Mouse (Mus musculus) urinary bladder, postnatal 10 days (tissue): ENCODE data around the gene Slc25a45.

Experiments used
- DNase-seq: peaks from one replicate; pipeline ENCODE4 v3.0.0; 2022; ENCODE audit warnings: low spot score

Slc25a45 gene

DNA sequence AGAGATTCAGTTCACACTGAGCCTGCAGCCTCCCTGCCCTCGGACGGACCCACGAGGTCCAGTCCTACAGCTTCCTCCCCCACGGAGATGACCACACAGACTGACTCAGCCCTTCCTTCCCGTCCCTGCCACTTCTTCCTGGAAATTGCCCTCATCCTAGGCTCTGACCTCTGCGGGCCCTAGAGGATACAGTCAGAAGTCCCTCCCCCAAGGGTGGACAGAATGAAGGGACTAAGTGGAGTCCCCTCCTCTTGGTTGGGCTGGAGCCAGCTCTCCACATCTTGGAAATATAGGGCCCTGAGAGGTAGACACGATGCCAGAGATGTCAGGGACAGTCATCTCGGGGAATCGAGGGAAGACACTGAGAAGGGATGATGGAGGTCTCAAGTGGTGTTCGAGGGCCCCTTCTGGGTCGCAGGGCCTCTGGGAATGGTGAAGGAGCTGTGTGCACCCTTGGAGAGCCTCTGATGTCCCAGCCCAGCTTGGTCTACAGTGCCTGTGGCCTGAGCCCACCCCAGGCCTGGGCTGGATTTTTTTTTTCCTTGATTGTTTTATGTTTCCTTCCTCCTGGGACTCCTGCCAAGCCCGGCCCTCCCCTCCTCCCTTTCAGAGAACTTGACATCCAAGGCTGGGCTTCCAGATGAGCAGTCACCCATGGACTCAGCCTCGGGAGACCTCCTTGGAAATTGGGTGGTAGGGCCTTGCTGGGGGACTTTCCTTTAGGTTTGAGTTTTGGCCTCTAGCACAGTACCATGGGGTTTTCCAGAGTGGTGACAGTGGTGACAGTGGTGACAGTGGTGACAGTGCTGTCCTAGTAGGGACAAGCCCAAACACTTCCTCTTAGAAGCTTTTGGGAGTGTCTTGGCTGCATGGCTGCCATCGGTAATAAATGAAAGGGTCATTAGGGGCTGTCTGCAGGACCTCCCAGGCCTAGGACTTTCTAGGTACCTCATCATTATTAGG lies 52.3 kb downstream of the Slc25a45 start:
- no peak for DNase-seq

DNA sequence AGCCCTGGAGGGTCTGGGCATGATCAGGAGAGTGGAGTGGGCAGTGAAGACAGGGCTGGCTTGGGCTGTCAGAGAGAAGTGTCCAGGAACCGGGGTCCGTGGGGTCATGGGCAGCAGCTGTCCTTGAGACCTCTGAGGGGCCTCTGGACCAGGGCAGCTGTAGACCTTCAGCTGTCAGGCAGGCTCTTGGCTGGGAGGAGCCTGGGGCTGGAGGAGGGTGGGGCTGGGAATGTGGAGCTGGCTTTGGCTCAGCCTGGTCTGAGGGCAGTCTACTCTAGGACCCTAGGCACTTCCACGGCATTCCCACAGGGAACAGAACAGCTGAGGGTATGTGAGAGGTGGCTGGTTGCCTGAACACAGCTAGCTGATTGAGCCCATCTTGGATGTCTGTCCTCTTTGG lies 57.7 kb downstream of the Slc25a45 start:
- no peak for DNase-seq
